Mouse (Mus musculus): ENCODE results near the gene Cyp2w1. TPM values are rescaled to one million over a fixed set of nuclear protein-coding genes. Genes with fewer than 3 reads are reported as not detected.

Gene Cyp2w1
- polyA plus RNA-seq, 1 experiment from 2014 or later: not detected

DNA sequence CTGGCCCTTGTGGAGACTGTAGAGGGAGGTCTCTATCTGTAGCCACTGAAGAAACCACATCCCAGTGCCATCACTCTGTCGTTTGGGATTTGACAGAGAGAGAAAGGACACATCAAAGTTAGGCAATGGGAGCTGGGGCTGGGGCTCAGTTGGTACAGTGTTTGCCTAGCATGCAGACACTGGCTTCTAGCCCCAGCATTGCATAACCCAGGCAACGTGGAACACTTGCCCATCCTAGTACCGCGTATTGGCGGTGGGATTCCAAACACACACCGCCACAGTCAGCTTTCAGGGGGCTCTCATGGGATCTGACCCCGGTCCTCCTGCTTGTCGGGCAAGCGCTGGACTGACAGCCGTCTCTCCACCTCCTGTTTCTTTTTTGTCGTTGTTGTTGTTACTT is 14.1 kb downstream of the Cyp2w1 start:
- Histone ChIP-seq H3K36me3 (no peaks in the 10 kb centered on the region; the same call in 1 of the 2 replicates), H3K9ac (replicated peaks) (no peak overlapping the region), H3K9me3 (replicated peaks) (no peaks in the 10 kb centered on the region), H3K4me1 (peaks cover 32% of the 10 kb centered on the region), H3K27ac (replicated peaks) (no peak overlapping the region), H3K4me2 (no peak overlapping the region), H3K4me3 (replicated peaks) (no peak overlapping the region), H3K27me3 (replicated peaks) (no peaks in the 10 kb centered on the region)
- 77% methylated on average over 11 of the region's 11 CpGs for WGBS
- ATAC-seq (ENCODE audit: low FRiP score): no peak

DNA sequence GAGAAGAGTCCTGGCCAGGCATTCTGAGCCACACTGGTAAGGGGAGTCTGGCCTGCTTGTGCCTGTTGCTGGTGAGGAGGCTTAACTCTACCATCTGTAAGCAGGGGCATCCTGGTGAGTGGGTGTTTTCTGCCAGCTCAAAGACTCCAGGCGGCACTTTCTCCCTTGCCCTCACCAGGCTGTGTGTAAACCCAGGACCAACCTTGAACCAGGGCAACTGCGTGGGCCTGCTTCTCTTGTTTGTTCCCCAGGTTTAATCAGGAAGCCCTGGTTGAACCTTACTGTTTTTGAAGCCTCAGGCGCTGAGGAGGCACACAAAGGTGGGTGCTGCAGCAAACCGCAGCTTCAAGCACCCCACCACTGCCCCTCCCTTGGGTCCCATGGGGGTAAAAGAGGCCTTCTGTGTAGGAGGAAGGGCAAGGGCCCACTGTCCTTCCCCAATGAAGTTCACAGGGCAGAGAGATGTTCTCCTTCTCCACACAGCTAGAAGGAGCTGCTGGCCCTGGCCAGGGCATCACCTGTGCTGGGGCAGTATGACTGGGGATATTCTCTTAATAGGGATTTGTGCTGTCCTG is 15.6 kb downstream of the Cyp2w1 start:
- Histone ChIP-seq H3K4me2 (no peak overlapping the region), H3K4me3 (replicated peaks) (no peak overlapping the region), H3K9ac (replicated peaks) (no peak overlapping the region), H3K27ac (replicated peaks) (no peak overlapping the region), H3K27me3 (replicated peaks) (no peaks in the 10 kb centered on the region), H3K9me3 (replicated peaks) (no peaks in the 10 kb centered on the region), H3K36me3 (no peaks in the 10 kb centered on the region), H3K4me1 (peaks cover 44% of the 10 kb centered on the region)
- ATAC-seq (ENCODE audit: low FRiP score): no peak
- 90% methylated on average over 4 of the region's 4 CpGs for WGBS

DNA sequence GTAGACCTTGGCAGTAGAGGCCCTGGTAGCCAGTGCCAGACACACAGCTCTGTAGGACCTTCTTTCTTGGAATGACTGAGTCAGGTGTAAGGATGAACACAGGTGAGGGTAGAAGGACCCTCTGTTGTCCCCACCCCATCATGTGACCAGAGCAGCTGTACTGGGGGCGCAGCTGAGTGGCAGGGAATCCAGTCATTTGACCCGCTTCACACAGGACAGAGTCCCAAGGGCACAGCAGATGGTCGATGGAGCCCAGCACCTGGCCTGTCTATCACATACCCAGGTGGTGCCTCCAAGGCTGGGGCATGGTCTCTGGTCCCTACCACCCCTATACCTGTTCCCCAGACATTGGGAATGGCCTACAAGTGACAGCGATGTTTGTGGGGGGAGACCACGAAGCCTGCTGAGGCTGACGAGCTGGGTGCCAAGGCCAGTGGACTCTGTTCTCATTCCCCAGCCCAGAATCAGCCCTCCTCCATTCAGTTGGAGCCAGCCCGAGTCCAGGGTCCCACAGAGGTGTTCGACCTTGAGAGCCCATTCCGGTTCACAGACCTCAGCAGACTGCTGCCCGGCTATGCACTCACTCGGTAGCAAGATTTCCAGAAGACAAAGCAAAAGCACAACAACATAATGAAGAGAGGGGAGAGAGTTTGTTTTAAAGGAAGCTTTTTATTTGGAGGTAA is 16.4 kb downstream of the Cyp2w1 start:
- no peaks in the 10 kb centered on the region for H3K36me3 ChIP-seq
- H3K4me3 ChIP-seq (replicated peaks): no peak overlapping the region
- H3K27me3 ChIP-seq (replicated peaks): no peaks in the 10 kb centered on the region
- no peak for ATAC-seq (ENCODE audit: low FRiP score)
- peaks cover 45% of the 10 kb centered on the region for H3K4me1 ChIP-seq
- H3K4me2 ChIP-seq: no peak overlapping the region
- 83% methylated on average over 11 of the region's 11 CpGs for WGBS
- no peak overlapping the region for H3K27ac ChIP-seq (replicated peaks)
- no peak overlapping the region for H3K9ac ChIP-seq (replicated peaks)
- H3K9me3 ChIP-seq (replicated peaks): no peaks in the 10 kb centered on the region

DNA sequence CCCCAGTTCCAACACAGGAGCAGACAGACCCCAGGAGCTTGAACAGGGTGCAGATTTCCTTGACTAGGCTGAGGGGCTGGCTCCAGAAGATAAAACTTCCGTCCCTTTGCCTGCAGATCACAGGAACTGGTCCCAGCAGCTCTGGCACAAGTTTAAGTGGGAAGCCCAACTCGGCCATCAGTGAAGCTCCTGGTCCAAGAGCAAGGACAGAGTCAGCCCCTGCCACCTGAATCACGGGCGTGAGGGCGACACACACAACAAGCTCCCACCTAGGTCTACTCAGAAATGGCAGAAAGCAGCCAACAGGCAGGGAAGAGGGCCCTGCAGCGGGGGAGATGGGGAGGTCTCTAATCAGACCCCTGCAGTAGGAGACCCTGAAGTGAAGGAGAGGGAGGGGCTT is 17.9 kb downstream of the Cyp2w1 start:
- Histone ChIP-seq H3K27me3 (replicated peaks) (no peaks in the 10 kb centered on the region), H3K27ac (replicated peaks) (no peak overlapping the region), H3K9me3 (replicated peaks) (no peaks in the 10 kb centered on the region), H3K36me3 (no peaks in the 10 kb centered on the region), H3K4me1 (peaks cover 33% of the 10 kb centered on the region), H3K4me3 (replicated peaks) (no peak overlapping the region), H3K4me2 (peak overlapping the region; percentile 85; the same call in 1 of the 2 replicates), H3K9ac (replicated peaks) (no peak overlapping the region)
- 88% methylated on average over 6 of the region's 6 CpGs for WGBS
- no peak for ATAC-seq (ENCODE audit: low FRiP score)

DNA sequence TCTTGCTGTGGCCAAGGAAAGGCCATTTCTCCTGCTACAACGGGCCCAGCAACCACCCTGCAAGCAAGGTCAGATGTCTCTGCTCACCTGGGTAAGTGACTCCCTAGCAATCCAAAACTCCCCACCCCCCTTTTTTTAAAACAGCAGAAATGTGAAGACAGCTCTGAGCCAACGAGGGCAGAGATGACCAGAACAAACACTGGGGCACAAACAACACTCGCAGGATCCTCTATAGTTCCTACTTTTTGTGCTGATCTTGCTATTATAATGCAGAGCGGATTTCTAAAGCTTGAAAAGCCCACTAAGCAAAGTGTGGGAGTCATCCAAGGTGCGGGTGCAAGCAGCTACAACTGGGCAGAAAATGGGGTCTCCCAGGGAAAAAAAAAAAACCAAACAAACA is 18.7 kb downstream of the Cyp2w1 start:
- Histone ChIP-seq H3K9me3 (replicated peaks) (no peaks in the 10 kb centered on the region), H3K9ac (replicated peaks) (peak overlapping the region; percentile 94), H3K27me3 (replicated peaks) (no peaks in the 10 kb centered on the region), H3K4me2 (peak overlapping the region; percentile 85), H3K27ac (replicated peaks) (0 out of 2 replicates have a peak overlapping the region, but pooled peaks have one; percentile 89), H3K4me1 (peaks cover 32% of the 10 kb centered on the region), H3K36me3 (no peaks in the 10 kb centered on the region), H3K4me3 (replicated peaks) (peak overlapping the region; percentile 66)
- 60% methylated on average over 5 of the region's 5 CpGs for WGBS
- ATAC-seq (ENCODE audit: low FRiP score): no peak

DNA sequence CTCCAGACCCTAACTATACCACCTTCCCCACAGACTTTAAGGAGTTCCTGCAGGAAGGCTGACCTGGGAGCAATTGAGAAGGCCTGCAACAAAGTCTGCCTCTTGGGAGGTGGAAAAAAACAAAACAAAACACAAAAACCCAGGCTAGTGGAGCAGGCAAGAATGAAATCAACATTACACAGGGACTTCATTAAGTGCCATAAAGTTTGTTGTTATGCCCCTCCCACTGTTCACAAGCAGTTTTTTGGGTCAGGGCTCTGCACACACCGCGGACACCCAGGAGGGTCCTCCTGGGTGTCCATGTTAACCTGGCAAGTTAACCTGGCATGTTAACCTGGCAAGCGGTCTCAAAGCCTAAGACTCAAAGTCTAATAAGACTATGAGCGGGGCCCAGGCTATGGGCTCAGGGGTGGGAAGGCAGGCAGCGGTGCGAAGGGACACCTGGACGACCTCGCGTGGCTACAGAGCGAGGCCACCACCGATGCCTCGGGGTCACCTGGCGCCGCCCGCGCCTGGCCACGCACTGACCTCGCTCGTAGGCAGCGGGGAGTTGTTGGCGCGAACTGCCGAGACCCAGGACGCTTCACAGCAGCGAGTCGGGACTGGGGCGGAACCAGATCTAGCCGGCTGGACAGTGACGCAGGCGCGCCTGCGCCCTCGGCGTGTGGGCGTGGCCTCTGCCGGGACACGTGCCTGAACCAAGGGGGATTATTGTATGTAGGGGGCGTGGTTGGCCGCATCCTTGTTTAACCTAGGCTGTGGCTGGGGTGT is 19.4 kb downstream of the Cyp2w1 start:
- no peaks in the 10 kb centered on the region for H3K27me3 ChIP-seq (replicated peaks)
- H3K27ac ChIP-seq (replicated peaks): peak overlapping the region; percentile 89
- no peaks in the 10 kb centered on the region for H3K36me3 ChIP-seq
- peak; percentile 94 for ATAC-seq (ENCODE audit: low FRiP score)
- H3K4me3 ChIP-seq (replicated peaks): peak overlapping the region; percentile 66
- H3K9me3 ChIP-seq (replicated peaks): no peaks in the 10 kb centered on the region
- under 1% methylated on average over 39 of the region's 39 CpGs for WGBS
- H3K4me2 ChIP-seq: peak overlapping the region; percentile 85
- peak overlapping the region; percentile 94 for H3K9ac ChIP-seq (replicated peaks)
- peaks cover 32% of the 10 kb centered on the region for H3K4me1 ChIP-seq

DNA sequence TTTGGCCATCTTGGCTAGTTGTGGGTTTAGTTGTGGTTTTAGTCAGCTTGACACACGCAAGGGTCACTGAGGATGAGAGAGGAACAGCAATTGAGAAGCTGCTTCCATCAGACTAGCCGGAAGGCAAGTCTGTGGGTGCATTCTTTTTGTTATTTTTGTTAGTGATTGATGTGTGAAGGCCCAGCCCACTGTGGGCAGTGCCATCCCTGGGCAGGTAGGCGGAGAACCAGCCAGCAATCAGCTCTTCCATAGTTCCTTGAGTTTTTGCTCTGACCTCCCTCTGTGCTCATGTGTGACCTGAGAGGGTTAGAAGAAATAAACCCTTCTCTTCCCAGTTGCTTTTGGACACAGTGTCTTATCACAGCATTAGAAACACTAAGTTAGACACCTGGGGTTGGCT is 20.7 kb downstream of the Cyp2w1 start:
- no peaks in the 10 kb centered on the region for H3K27me3 ChIP-seq (replicated peaks)
- H3K36me3 ChIP-seq: no peaks in the 10 kb centered on the region
- no peak overlapping the region for H3K27ac ChIP-seq (replicated peaks)
- ATAC-seq (ENCODE audit: low FRiP score): no peak
- no peak overlapping the region for H3K4me3 ChIP-seq (replicated peaks)
- WGBS: 86% methylated on average over 3 of the region's 3 CpGs
- no peaks in the 10 kb centered on the region for H3K9me3 ChIP-seq (replicated peaks)
- H3K4me1 ChIP-seq: peaks cover 32% of the 10 kb centered on the region
- no peak overlapping the region for H3K4me2 ChIP-seq
- no peak overlapping the region for H3K9ac ChIP-seq (replicated peaks)

DNA sequence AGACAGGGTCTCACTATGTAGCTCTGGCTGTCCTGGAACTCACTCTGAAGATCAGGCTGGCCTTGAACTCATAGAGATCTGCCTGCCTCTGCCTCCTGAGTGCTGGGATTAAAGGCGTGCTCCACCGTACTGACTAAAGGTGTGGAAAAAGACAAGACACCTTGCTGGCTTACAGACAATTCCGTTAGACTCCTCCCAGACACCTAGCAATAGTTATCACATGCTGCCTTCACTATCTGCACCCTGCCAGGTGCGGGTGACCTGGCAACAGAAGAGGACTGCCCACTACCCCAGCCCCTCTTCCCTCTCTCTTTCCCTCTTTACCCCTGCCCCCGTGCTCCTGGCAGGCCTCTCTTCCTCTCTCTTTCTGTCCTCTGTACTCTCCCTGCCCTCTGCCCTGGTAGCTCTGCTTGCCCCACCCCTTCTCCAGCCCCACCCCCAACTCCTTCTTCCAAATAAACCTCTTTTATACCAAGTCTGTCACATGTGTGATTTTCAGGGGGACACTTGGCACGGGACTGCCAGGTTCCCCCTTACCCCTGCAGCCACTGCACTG is 21.6 kb downstream of the Cyp2w1 start:
- Histone ChIP-seq H3K4me3 (replicated peaks) (no peak overlapping the region), H3K27ac (replicated peaks) (no peak overlapping the region), H3K9me3 (replicated peaks) (no peaks in the 10 kb centered on the region), H3K27me3 (replicated peaks) (no peaks in the 10 kb centered on the region), H3K9ac (replicated peaks) (no peak overlapping the region), H3K4me2 (no peak overlapping the region), H3K4me1 (peaks cover 37% of the 10 kb centered on the region), H3K36me3 (no peaks in the 10 kb centered on the region)
- no peak for ATAC-seq (ENCODE audit: low FRiP score)
- WGBS: 81% methylated on average over 6 of the region's 6 CpGs

DNA sequence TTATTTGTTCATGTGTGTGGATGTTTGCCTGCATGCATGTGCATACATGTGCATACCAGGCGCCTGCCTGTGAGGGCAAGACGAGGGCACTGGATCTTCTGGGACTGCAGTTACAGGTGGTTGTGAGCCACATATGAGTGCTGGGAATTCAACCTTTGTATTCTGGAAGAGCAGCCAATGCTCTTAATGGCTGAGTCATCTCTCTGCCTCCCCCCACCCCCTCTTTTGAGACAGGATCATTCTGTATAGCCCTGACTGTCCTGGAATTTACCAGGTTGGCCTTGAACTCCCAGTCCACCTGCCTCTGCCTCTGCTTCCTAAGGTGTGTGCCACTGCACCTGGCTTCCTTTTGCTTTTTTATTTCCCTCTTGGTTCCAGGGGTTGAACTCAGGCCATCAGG is 22.4 kb downstream of the Cyp2w1 start:
- Histone ChIP-seq H3K9me3 (replicated peaks) (no peaks in the 10 kb centered on the region), H3K4me1 (peaks cover 43% of the 10 kb centered on the region), H3K9ac (replicated peaks) (no peak overlapping the region), H3K36me3 (no peaks in the 10 kb centered on the region), H3K27ac (replicated peaks) (no peak overlapping the region), H3K4me3 (replicated peaks) (no peak overlapping the region), H3K4me2 (no peak overlapping the region), H3K27me3 (replicated peaks) (no peaks in the 10 kb centered on the region)
- 79% methylated on average over 2 of the region's 2 CpGs for WGBS
- ATAC-seq (ENCODE audit: low FRiP score): no peak

DNA sequence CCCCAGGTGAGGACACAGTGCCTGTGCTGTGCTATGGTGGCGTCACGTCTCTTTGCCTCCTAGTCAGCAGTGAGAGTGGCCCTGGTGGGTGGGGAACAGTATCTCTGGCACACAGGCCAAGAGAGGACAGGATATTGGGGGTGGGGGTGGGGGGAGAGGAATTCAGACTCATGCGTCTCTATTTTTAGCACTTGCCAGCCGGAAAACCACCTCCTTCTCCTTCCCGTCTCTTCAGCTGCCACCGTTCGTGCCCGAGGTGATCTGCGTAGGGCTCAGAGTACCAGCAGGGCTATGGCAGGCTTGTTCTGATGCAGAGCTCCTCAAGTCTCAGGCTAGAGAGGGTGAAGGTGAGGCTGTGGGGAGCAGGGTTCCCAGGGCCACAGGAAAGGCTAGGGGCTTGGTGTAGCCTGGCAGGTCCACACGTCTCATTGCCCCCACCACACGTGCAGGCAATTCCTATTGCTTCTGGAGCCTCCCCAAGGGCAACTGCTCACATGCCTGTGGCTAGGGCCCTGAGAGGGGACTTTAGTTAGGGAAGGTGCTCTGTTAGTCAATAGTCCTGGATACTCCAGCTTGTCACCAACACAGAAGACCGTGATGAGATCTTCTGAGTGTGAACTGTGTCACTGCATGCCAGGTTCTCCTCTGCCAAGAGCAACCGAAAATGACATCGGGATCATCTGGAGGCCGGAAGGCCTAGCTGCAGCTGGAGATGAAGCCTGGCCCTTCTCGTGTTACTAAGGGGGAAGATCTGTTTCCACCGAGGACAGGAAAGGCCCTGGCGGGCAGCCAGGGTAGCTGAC is 25.3 kb downstream of the Cyp2w1 start, which contains the start of gene Gpr146:
Gene Gpr146, plus strand, starts transcription at position 230 of the 803 bp plus-strand sequence.
- Histone ChIP-seq H3K4me1 (peaks cover 45% of the 10 kb centered on the region), H3K27me3 (replicated peaks) (no peaks in the 10 kb centered on the region), H3K4me3 (replicated peaks) (no peak within 1 kb of the TSS), H3K9ac (replicated peaks) (no peak within 1 kb of the TSS), H3K36me3 (no peaks in the 10 kb centered on the region), H3K27ac (replicated peaks) (no peak within 1 kb of the TSS), H3K4me2 (no peak within 1 kb of the TSS), H3K9me3 (replicated peaks) (no peaks in the 10 kb centered on the region)
- 80% methylated on average over 18 of the region's 18 CpGs for WGBS
- no peak for ATAC-seq (ENCODE audit: low FRiP score)

DNA sequence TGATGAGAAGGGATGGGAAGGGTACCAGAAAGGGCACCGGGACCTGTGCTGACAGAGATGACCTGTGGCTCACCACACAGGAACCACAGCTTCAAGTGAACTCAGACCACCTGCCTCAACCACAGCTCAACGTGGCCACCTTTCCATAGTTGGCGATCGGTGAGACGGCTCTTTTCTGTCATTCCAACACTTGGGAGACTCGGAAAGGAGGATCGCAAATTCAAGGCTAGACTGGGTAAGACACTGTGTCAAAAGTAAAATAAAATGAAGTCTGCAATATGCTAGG is 25.8 kb downstream of the Cyp2w1 start:
- Histone ChIP-seq H3K9ac (replicated peaks) (no peak overlapping the region), H3K36me3 (no peaks in the 10 kb centered on the region), H3K27ac (replicated peaks) (no peak overlapping the region), H3K4me3 (replicated peaks) (no peak overlapping the region), H3K4me2 (no peak overlapping the region), H3K27me3 (replicated peaks) (no peaks in the 10 kb centered on the region), H3K9me3 (replicated peaks) (no peaks in the 10 kb centered on the region), H3K4me1 (peaks cover 46% of the 10 kb centered on the region)
- no peak for ATAC-seq (ENCODE audit: low FRiP score)
- WGBS: 86% methylated on average over 7 of the region's 7 CpGs

Data from neural tube, embryonic 15.5 days (tissue).